Mouse (Mus musculus) layer of hippocampus, postnatal 14 days (tissue): ENCODE measurements around the gene Gga1. TPM values are rescaled to one million over a fixed set of nuclear protein-coding genes. Genes with fewer than 3 reads are reported as not detected.

ENCODE experiments used
- DNase-seq, 2 experiments: peaks; one replicate each; pipeline ENCODE4 v3.0.0; 2021 to 2022; ENCODE audit warnings: low spot score in 2 of 2, mixed read lengths in 1 of 2
- microRNA-seq, 2 experiments: library from miRNA; unstranded; fragments of <30 nt; microRNA quantifications; one replicate each; pipeline ENCODE4 v1.2.0; 2021
- total RNA-seq, 2 experiments: library from RNA; stranded (reverse); gene quantifications; 2 replicates each; pipeline ENCODE4 v1.2.3; 2021

Gene Gga1
- total RNA-seq, 2 experiments from 2014 or later: 51.3 to 52.4 TPM

GRCm38 (mm10) chr15:78930801-78931426, 53.9 kb downstream of the Gga1 start:
- DNase-seq: no peak

GRCm38 (mm10) chr15:78931577-78931976, 54.6 kb downstream of the Gga1 start:
- DNase-seq: no peak

GRCm38 (mm10) chr15:78934784-78935320, 57.9 kb downstream of the Gga1 start, which contains the start of gene Nol12:
TSS of gene Nol12 (plus strand) at chr15:78934933.
- DNase-seq: peak; percentile 89 to 93

GRCm38 (mm10) chr15:78936403-78936802, 59.4 kb downstream of the Gga1 start:
- DNase-seq: no peak

- no peak for DNase-seq
These were observed 60.3 kb downstream of the Gga1 start for GRCm38 (mm10) chr15:78937311-78937710.

GRCm38 (mm10) chr15:78937963-78938362, 61.0 kb downstream of the Gga1 start:
- no peak for DNase-seq

- DNase-seq: no peak
These were observed 63.3 kb downstream of the Gga1 start for GRCm38 (mm10) chr15:78940325-78940724.

- peak; percentile 84 for DNase-seq
These were observed 65.7 kb downstream of the Gga1 start for GRCm38 (mm10) chr15:78942663-78943062.

Small RNA genes lying within 50 kb of the gene (microRNA-seq; reads per million reads assigned to microRNA genes)
- gene Mir6955: 0 to 1.1 reads per million in 2 experiments

Other genes starting within 250 kb of the Gga1 start
- 100 to 1,000 TPM; 161 to 171 TPM for gene Elfn2, start 158.4 kb upstream of the Gga1 start, total RNA-seq
- gene Mfng, start 103.7 kb upstream of the Gga1 start, total RNA-seq: 1 to 10 TPM; 7.9 to 8.3 TPM
- gene Card10, start 74.1 kb upstream of the Gga1 start, total RNA-seq: 1 to 10 TPM; 4.8 to 4.9 TPM
- gene Cdc42ep1, start 34.6 kb upstream of the Gga1 start, total RNA-seq: 10 to 100 TPM in 1 of 2 experiments, 1 to 10 TPM in 1; 9.9 to 10.5 TPM
- gene Lgals2, start 21.7 kb upstream of the Gga1 start, total RNA-seq: not detected
- gene Gm49510, start 22.5 kb downstream of the Gga1 start, total RNA-seq: under 1 TPM in 1 of 2 experiments, not detected in 1; 0.25 TPM
- 10 to 100 TPM; 16.1 to 16.8 TPM for gene Sh3bp1, start 22.6 kb downstream of the Gga1 start, total RNA-seq
- gene Pdxp, start 36.7 kb downstream of the Gga1 start, total RNA-seq: 100 to 1,000 TPM; 141 to 146 TPM
- 10 to 100 TPM; 15.3 to 27.0 TPM for gene Lgals1, start 49.5 kb downstream of the Gga1 start, total RNA-seq
- 10 to 100 TPM; 35.9 to 36.1 TPM for gene Nol12, start 57.7 kb downstream of the Gga1 start, total RNA-seq
- gene Triobp, start 70.5 kb downstream of the Gga1 start, total RNA-seq: 10 to 100 TPM; 19.3 to 21.1 TPM
- 10 to 100 TPM; 88.8 to 94.3 TPM for gene H1f0, start 151.3 kb downstream of the Gga1 start, total RNA-seq
- under 1 TPM in 1 of 2 experiments, not detected in 1; 0.72 TPM for gene Galr3, start 164.7 kb downstream of the Gga1 start, total RNA-seq
- 10 to 100 TPM; 18.9 to 19.0 TPM for gene Ankrd54, start 185.7 kb downstream of the Gga1 start, total RNA-seq
- gene Eif3l, start 198.0 kb downstream of the Gga1 start, total RNA-seq: 10 to 100 TPM; 82.2 to 83.1 TPM
- gene Micall1, start 231.7 kb downstream of the Gga1 start, total RNA-seq: 10 to 100 TPM; 36.5 to 39.3 TPM